In genomic region chr16:94328881-94329867, GRCm38 (mm10) we compare ENCODE assay signal across 8 mouse cellular contexts. TPM values are rescaled to one million over a fixed set of nuclear protein-coding genes. Genes with fewer than 3 reads are reported as not detected.
DNase-seq lines count a peak whose midpoint lies in the region; ATAC-seq and TF ChIP-seq lines count a peak whose summit lies in the region.

No protein-coding gene starts in this region.

- ATAC-seq in intestine, embryonic 14.5 days (replicated peaks; ENCODE audit: low FRiP score, low TSS enrichment, low read depth), result no peak
- ATAC-seq in midbrain, embryonic 15.5 days (replicated peaks), result peak; percentile 37; the same call in 1 of the 2 replicates

- H3K4me3 ChIP-seq in kidney, adult 2 months (ENCODE audit: insufficient read depth, low read depth, low read length), result peak overlapping the region; percentile 64
- peak overlapping the region; percentile 44 for H3K4me3 ChIP-seq in intestine, embryonic 14.5 days (ENCODE audit: low read depth, low read length)
- H3K4me3 ChIP-seq in midbrain, embryonic 15.5 days, result peak overlapping the region; percentile 37

- H3K9me3 ChIP-seq in intestine, embryonic 14.5 days (ENCODE audit: control insufficient read depth, low read length), result no peaks in the 10 kb centered on the region
- H3K9me3 ChIP-seq in midbrain, embryonic 15.5 days, result no peaks in the 10 kb centered on the region

- H3K9ac ChIP-seq in intestine, embryonic 14.5 days (ENCODE audit: low read length), result no peak overlapping the region; the same call in 1 of the 2 replicates
- 0 out of 2 replicates have a peak overlapping the region, but pooled peaks have one; percentile 17 for H3K9ac ChIP-seq in midbrain, embryonic 15.5 days

- no peak for TF ChIP-seq CTCF in kidney, adult 2 months (conservative IDR thresholded peaks at IDR 0.05; ENCODE audit: insufficient read depth, insufficient read length, low read depth, low read length)

- WGBS in kidney, adult 2 months, result 34% methylated on average over 25 of the region's 25 CpGs
- 12% methylated on average over 25 of the region's 25 CpGs for WGBS in intestine, embryonic 14.5 days
- 7% methylated on average over 25 of the region's 25 CpGs for WGBS in midbrain, embryonic 15.5 days

- peak overlapping the region; percentile 63 for H3K4me2 ChIP-seq in intestine, embryonic 14.5 days (ENCODE audit: low read length)
- peak overlapping the region; percentile 57 for H3K4me2 ChIP-seq in midbrain, embryonic 15.5 days

- TF ChIP-seq POLR2A in kidney, adult 2 months (IDR thresholded peaks at IDR 0.05; ENCODE audit: low read depth, low read length), result no peak

- H3K27me3 ChIP-seq in kidney, adult 2 months (replicated peaks; ENCODE audit: control insufficient read depth, insufficient read depth, low read length), result no peaks in the 10 kb centered on the region
- H3K27me3 ChIP-seq in intestine, embryonic 14.5 days (replicated peaks; ENCODE audit: control insufficient read depth, insufficient read depth, low read length), result peaks cover 24% of the 10 kb centered on the region
- peaks cover 35% of the 10 kb centered on the region for H3K27me3 ChIP-seq in midbrain, embryonic 15.5 days (replicated peaks)

- H3K4me1 ChIP-seq in kidney, adult 2 months (ENCODE audit: control insufficient read depth, insufficient read depth, low read length), result no peaks in the 10 kb centered on the region
- H3K4me1 ChIP-seq in intestine, embryonic 14.5 days (replicated peaks; ENCODE audit: control insufficient read depth, insufficient read depth, low read length), result peaks cover 7% of the 10 kb centered on the region; the same call in 1 of the 2 replicates
- H3K4me1 ChIP-seq in midbrain, embryonic 15.5 days, result peaks cover 23% of the 10 kb centered on the region

- H3K36me3 ChIP-seq in kidney, adult 2 months (ENCODE audit: control insufficient read depth, insufficient read depth, low read length), result no peaks in the 10 kb centered on the region
- no peaks in the 10 kb centered on the region for H3K36me3 ChIP-seq in intestine, embryonic 14.5 days (ENCODE audit: control insufficient read depth, insufficient read depth, low read length)
- H3K36me3 ChIP-seq in midbrain, embryonic 15.5 days (replicated peaks), result no peaks in the 10 kb centered on the region

- DNase-seq in kidney, adult 2 months, result peak; percentile 32
- no peak for DNase-seq in kidney, adult 8-10 months
- DNase-seq in embryo, embryonic 10 days (ENCODE audit: low spot score), result peak; percentile 35
- peak; percentile 64 for DNase-seq in intestine, embryonic 14.5 days (ENCODE audit: low spot score)
- DNase-seq in cerebellum, adult 9-11 months, result no peak
- no peak for DNase-seq in adrenal gland, postnatal 14 days
- DNase-seq in frontal cortex, adult 2 months (ENCODE audit: extremely low spot score in 1 of 2, low spot score in 1 of 2), result no peak

- no peak overlapping the region for H3K27ac ChIP-seq in kidney, adult 2 months (ENCODE audit: insufficient read depth, low read depth, low read length)
- H3K27ac ChIP-seq in intestine, embryonic 14.5 days (ENCODE audit: low read depth), result no peak overlapping the region
- no peak overlapping the region for H3K27ac ChIP-seq in midbrain, embryonic 15.5 days

RNA-seq across cellular contexts. Expression of gene Ripply3, which starts 1.0 kb away (rescaled TPM):
- polyA plus RNA-seq in kidney, adult 2 months (2012; rRNA removed), result 4.6 and 5.3 TPM in 2 replicates
- 4.4 and 5.0 TPM in 2 replicates for polyA plus RNA-seq in intestine, embryonic 14.5 days (2014; fragmentation: Nextera tagmentation; extraction: Ambion mirVana)
- 1.1 and 1.7 TPM in 2 replicates for polyA plus RNA-seq in midbrain, embryonic 15.5 days (2015; fragmentation: Nextera tagmentation; extraction: Ambion mirVana)
- total RNA-seq in adrenal gland, postnatal 14 days (2021), result 4.4 and 5.0 TPM in 2 replicates
- 0.42 and 0.55 TPM in 2 replicates for polyA plus RNA-seq in frontal cortex, adult 2 months (2012; rRNA removed)

RNA-seq across cellular contexts. Expression of gene Hlcs, which starts 15.8 kb away (rescaled TPM):
- 6.9 and 8.1 TPM in 2 replicates for polyA plus RNA-seq in kidney, adult 2 months (2012; rRNA removed)
- 8.9 and 10.1 TPM in 2 replicates for polyA plus RNA-seq in intestine, embryonic 14.5 days (2014; fragmentation: Nextera tagmentation; extraction: Ambion mirVana)
- 9.7 and 10.1 TPM in 2 replicates for polyA plus RNA-seq in midbrain, embryonic 15.5 days (2015; fragmentation: Nextera tagmentation; extraction: Ambion mirVana)
- total RNA-seq in adrenal gland, postnatal 14 days (2021), result 11.6 and 12.8 TPM in 2 replicates
- 11.6 and 12.5 TPM in 2 replicates for polyA plus RNA-seq in frontal cortex, adult 2 months (2012; rRNA removed)

RNA-seq across cellular contexts. Expression of gene Ttc3, which starts 41.2 kb away (rescaled TPM):
- polyA plus RNA-seq in kidney, adult 2 months (2012; rRNA removed), result 22.2 and 24.3 TPM in 2 replicates
- 229 and 266 TPM in 2 replicates for polyA plus RNA-seq in intestine, embryonic 14.5 days (2014; fragmentation: Nextera tagmentation; extraction: Ambion mirVana)
- polyA plus RNA-seq in midbrain, embryonic 15.5 days (2015; fragmentation: Nextera tagmentation; extraction: Ambion mirVana), result 917 and 970 TPM in 2 replicates
- 89.9 and 90.5 TPM in 2 replicates for total RNA-seq in adrenal gland, postnatal 14 days (2021)
- polyA plus RNA-seq in frontal cortex, adult 2 months (2012; rRNA removed), result 317 and 363 TPM in 2 replicates

RNA-seq across cellular contexts. Expression of gene Pigp, which starts 42.5 kb away (rescaled TPM):
- 32.0 and 37.7 TPM in 2 replicates for polyA plus RNA-seq in kidney, adult 2 months (2012; rRNA removed)
- polyA plus RNA-seq in intestine, embryonic 14.5 days (2014; fragmentation: Nextera tagmentation; extraction: Ambion mirVana), result 90.3 and 92.5 TPM in 2 replicates
- 110 and 114 TPM in 2 replicates for polyA plus RNA-seq in midbrain, embryonic 15.5 days (2015; fragmentation: Nextera tagmentation; extraction: Ambion mirVana)
- total RNA-seq in adrenal gland, postnatal 14 days (2021), result 56.7 and 60.1 TPM in 2 replicates
- polyA plus RNA-seq in frontal cortex, adult 2 months (2012; rRNA removed), result 63.8 and 66.8 TPM in 2 replicates

Comparison
In these comparisons a context has a peak if more than half of its experiments do, and no peak if none do; other contexts are left out.
1. DNase-seq: peak in kidney, adult 2 months (single experiment), embryo, embryonic 10 days (single experiment) and intestine, embryonic 14.5 days (single experiment); none in kidney, adult 8-10 months (0 of 2), cerebellum, adult 9-11 months (single experiment), adrenal gland, postnatal 14 days (single experiment) and frontal cortex, adult 2 months (0 of 2).
2. Peak in every context shown above with its lines, with median percentiles within 50 percentile points of each other: H3K4me3 ChIP-seq.